Mouse (Mus musculus): ENCODE results near the gene Msto1.

DNA sequence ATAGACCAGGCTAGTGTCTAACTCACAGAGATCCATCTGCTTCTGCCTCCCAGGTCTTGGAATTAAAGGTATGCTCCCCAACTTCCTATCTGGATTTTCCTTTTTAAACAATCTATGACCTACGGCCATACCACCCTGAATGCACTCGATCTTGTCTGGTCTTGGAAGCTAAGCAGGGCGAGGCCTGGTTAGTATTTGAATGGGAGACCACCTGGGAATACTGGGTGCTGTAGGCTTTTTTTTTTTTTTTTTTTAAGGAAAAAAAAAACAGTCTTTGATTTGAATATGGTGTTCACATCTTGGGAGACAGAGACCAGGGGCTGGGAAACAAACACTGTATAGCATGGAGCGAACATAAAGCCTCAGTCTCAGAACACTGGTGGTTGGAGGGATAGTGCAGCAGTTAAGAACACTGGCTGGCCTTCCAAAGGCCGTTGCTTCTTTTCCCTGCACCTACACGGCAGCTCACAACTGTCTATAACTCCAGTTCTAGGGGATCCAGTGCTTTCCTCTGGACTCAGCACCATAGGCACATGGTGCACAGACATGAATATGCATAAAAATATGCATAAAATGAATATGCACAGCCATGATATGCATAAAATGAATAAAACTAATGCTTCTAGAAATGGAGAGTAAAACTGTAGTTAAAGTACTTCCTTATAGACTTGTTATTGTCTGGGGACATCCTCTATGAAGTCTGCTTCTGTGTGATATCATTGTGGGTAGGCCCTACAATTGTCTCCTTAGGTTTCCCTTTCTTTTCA lies 7.2 kb downstream of the Msto1 start:
- TF ChIP-seq EP300 (IDR thresholded peaks at IDR 0.05; ENCODE audit: low read depth), result no peak
- TF ChIP-seq CTCF (IDR thresholded peaks at IDR 0.05; ENCODE audit: low read depth), result no peak
